Mouse (Mus musculus): Measurements from ENCODE around the gene Gp5. TPM values are rescaled to one million over a fixed set of nuclear protein-coding genes. Genes with fewer than 3 reads are reported as not detected.

Gene Gp5
- not detected for polyA plus RNA-seq (2017; shearing (Covaris generic))

DNA sequence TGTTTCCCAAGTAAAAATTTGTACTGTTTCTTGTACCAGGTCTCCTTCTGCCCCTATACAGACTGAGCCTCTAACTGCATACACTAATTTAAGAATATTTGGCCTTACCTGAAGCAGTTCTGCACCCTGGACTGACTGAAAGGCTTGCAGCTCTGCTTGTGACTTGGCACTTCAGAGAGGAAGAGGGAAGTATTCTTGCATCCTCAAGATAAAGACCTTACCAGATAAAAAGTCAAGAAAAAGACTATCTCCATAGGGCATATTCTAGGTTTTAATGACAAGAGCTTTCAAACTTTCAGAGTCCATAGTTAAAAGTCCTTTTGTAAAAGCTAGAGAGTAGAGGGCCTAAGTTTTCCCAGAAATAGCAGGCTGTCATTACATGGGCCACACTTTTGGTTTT, at the start of gene Gp5:
TSS of gene Gp5 (minus strand) at position 133 of the 400 bp plus-strand sequence.

DNA sequence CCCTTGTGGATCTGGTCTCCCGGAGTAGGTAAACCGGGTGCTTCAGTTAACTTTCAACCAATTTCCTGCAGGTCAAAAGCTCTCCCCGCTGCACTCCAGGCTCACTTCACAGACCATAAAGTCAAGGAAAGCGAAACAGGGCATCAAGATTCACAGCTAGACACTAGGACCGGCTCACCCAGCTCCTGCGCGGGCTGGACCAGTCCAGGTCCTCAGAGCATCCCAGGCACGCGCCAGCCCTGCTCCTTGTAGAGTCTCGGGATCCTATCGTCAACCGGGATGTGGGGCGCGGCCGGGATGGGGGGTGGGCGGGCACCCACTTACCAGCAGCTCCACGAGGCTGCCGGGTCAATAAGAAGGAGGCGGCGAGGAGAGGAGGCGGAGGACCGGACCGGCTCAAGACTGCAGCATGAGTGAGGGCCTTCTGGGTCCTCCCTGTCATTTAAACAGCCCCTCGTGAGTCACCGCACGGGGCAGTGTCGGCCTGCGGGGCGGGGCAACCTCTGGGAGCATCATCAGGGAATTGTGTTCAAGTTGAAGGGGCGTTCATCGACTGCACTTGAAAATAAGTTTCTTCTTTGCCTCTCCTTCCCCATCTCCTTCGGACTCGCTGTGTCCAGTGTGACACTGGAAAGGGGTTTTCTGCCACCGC, 27.6 kb downstream of the Gp5 start, which contains the start of gene Lrrc15:
TSS of gene Lrrc15 (minus strand) at position 413 of the 652 bp plus-strand sequence.

DNA sequence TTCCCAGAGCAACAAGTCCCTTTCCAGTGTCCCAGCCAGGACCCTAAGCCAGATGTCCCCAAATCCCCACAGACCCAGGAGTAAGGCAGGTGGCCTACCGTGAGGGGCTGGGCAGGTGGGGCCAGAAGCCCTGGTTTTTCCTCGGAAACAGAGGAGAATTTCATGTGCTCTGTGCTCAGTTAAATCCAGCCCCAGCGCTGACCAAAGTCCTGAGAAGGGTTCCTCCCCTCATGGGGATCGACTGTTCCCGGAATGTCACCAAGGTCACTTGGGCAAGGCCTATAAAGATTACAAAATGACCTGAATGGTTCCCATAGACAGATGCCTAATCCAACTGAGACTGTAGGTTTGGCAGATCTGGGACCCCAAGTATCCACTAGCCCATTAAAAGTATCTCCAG, 43.2 kb downstream of the Gp5 start, which contains the start of gene Cpn2:
TSS of gene Cpn2 (minus strand) at position 141 of the 400 bp plus-strand sequence.

Other genes starting within 250 kb of the Gp5 start
- not detected for gene Hes1, start 246.4 kb downstream of the Gp5 start, polyA plus RNA-seq (2017; shearing (Covaris generic))
- gene Cpn2, start 43.3 kb downstream of the Gp5 start, polyA plus RNA-seq (2017; shearing (Covaris generic)), result not detected
- gene Lrrc15, start 27.5 kb downstream of the Gp5 start, polyA plus RNA-seq (2017; shearing (Covaris generic)), result not detected
- 81.6 TPM for gene Atp13a3, start 95.2 kb upstream of the Gp5 start, polyA plus RNA-seq (2017; shearing (Covaris generic))
- gene Tmem44, start 240.1 kb upstream of the Gp5 start, polyA plus RNA-seq (2017; shearing (Covaris generic)), result not detected

Data from naive thymus-derived CD4-positive, alpha-beta T cell, adult 5 months (primary cell).